Mouse (Mus musculus): ENCODE data around the gene Pak7. TPM values are rescaled to one million over a fixed set of nuclear protein-coding genes. Genes with fewer than 3 reads are reported as not detected.

Gene Pak7
- total RNA-seq, 2 experiments from 2014 or later, result 0.30 to 0.42 TPM

Other genes starting within 250 kb of the Pak7 start
- 10 to 100 TPM; 12.9 to 14.6 TPM for gene Ankef1, start 113.9 kb upstream of the Pak7 start, total RNA-seq (2021)

All from adrenal gland, postnatal 10 days (tissue).